Mouse (Mus musculus): Measurements from ENCODE around the gene Tbc1d22a.
"Not testable (repeated sequence)": the region's sequence is repeated elsewhere in the genome, so short reads cannot be mapped to it uniquely, and the experiment has no call there.

Tbc1d22a gene

GRCm38 (mm10) chr15:86213753-86214548 is at the start of gene Tbc1d22a:
Gene Tbc1d22a (plus strand): TSS chr15:86214459.
- peak; percentile 86 for DNase-seq (ENCODE audit: low spot score)

DNA sequence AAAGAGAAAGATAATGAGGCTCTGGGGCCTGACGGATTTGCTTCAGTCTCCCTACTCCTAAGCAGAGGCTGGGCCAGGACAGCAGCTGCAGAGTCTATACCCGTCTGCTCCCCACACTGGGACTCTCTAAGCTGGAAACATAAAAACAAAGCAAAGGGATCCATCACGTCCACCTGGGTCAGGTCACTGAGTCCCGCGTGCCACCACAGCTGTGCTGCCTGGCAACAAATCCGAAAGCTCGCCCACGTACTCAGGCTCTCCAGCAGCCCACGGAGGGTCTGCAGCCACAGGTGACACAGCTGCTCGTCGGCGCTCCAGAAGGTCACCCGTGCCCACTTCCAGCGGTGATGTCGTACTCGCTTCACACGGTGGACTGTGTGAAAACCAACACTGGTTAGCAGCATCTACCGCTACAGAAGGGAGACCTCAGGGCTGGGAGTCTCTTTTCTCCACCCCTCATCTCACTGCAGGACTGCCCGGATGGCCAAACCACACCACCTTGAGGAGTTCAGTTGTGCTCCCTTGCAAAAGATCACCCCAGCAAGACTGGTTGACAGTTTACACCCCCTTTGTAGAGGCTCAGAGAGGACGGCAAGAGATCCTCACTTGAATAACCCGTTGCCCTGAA is 49.4 kb upstream of the Tbc1d22a start:
- DNase-seq (ENCODE audit: low spot score), result no peak

- DNase-seq (ENCODE audit: low spot score), result no peak
Observed at GRCm38 (mm10) chr15:86165811-86166590, 48.3 kb upstream of the Tbc1d22a start.

DNA sequence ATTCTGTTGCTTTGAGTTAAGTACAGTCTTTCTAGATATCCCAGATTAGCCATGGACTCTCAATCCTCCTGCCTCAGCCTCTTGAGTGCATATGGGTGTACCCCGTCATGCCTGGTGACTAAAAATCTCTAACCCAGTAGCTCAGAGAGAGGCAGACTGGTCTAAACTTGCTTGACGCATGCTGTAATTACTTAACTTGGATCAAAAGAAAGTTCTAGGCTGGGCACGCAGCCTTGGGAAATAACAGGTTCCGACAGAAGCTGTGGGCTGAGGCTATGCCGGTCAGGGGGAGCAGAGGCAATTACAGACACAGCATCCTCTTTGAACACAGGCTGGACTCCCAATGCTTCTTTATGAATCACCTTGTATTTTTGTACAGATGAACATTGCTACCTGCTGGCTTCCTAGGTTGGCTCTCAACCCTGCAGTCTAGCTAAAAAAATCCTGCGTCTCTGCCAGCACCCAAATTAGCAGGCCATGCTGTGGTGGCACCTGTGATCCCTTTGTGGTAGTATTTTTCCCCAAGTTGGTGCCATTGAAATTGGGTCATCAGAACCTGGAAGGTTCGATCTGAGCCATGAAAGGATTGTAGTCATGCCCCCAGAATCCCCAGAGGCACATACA is 47.1 kb upstream of the Tbc1d22a start:
- DNase-seq (ENCODE audit: low spot score), result no peak

GRCm38 (mm10) chr15:86167787-86168504 is 46.3 kb upstream of the Tbc1d22a start:
- no peak for DNase-seq (ENCODE audit: low spot score)

DNA sequence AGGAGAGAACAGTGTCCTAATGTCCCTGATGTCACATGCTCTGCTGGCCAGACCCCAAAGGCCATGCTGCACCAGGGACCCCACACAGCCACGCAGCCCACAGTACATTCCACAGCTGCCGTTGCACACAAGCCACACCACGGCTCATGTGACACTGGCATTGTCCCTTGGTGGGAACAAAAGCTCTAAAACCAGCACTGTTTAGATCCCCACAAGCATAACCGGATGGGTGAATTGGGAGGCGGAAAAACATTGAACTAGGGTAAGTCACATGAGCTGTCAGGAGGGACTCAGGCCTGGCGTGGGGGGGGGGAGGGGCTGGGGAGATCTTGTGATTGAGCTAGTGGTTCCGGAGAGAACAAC is 45.8 kb upstream of the Tbc1d22a start:
- no peak for DNase-seq (ENCODE audit: low spot score)

DNA sequence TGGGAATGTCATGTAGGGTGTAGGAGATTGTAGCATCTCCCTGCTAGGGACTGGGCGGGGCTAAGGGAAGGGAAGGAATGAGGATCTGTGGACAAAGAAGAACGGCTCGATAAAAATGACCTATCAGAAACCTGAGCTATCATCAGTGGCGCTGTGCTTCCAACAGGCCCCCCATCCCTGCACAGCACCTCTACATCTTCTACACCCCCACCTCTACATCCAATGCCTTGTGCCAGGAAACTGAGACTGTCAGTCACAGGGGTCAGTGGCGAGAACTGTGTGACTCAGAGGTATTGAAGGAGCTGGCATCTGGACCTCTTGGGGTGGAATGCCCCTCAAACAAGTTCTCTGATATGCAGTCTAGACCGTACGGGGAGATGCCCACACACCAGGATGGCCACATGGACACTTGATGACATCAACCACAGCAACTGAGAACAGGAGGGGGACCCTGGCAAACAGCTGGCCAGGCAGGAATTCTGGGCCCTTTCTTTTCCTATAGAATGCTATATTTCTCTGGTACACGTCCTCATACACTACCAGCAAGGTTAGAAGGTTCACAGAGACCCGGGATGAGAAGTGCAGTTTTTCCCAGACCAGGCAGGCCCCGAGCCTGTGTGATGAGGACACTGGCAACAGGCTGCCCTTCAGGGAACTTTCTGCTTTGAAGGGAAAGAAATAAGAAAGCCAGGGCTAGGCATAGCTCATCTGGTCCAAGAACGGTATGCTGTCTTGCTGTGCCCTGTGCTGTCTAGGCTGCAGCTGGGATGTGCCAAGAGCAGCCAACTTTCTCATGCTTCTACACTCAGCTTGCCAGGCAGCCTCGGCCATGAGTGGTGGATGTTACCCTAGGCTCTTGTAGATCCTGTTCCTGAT is 45.1 kb upstream of the Tbc1d22a start:
- no peak for DNase-seq (ENCODE audit: low spot score)

GRCm38 (mm10) chr15:86169817-86170110 is 44.5 kb upstream of the Tbc1d22a start:
- DNase-seq (ENCODE audit: low spot score), result no peak

DNA sequence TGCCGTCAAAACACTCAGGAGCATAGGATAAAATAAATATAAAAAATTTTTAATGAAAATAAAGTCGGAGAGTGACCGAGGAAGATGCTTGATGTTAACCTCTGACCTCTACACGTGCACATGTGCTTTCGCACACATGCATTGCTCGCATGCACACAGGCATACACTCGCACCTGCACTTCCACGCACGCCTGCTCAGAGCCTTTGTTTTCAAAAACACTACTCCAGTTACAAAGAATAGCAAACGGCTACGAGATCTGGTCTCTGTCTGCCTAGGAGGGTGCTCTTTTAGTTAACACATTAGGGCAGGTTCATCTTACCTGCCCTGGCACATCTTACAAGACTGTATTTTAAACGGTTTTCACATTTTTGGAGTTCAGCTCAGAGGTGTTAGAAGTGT is 42.9 kb upstream of the Tbc1d22a start:
- no peak for DNase-seq (ENCODE audit: low spot score)

DNA sequence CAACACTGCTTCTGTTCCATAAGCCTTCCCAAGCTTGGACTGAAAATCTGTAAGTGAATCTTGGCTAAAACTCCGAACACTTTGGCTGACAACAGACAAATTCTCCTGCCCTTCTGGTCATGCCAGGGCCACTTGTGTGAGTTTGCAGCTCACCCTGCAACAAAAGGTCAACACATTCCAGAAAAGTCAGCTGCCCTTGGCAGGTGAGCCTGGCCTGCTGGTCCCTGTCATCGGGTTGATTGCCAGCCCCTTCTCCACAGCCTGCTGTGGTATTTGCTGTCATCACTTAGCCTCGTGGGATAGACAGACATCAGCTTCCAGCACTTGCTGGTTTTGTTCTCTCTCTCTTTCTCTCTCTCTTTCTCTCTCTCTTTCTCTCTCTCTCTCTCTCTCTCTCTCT is 42.1 kb upstream of the Tbc1d22a start:
- no peak for DNase-seq (ENCODE audit: low spot score)

DNA sequence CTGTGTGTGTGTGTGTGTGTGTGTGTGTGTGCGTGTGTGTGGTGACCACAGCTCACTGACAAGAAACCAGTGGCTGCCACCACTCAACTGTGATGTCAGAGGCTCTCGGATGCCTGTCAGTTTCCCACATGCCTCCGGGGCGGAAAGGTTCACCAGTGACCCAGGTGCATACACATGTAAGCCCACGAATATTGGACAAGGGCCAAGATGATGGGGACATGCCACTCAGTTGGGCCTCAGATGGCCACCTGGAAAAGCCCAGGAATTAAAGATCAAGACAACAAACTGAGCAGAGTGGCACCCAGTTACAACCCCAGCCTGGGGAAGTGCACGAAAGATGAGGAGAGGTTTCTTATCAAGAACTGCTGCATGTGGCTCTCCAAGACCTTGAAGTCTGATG is 41.7 kb upstream of the Tbc1d22a start:
- no peak for DNase-seq (ENCODE audit: low spot score)

- no peak for DNase-seq (ENCODE audit: low spot score)
Observed at GRCm38 (mm10) chr15:86173136-86173985, 40.9 kb upstream of the Tbc1d22a start.

GRCm38 (mm10) chr15:86175253-86176050 is 38.8 kb upstream of the Tbc1d22a start:
- no peak for DNase-seq (ENCODE audit: low spot score)

GRCm38 (mm10) chr15:86176166-86176565 is 38.1 kb upstream of the Tbc1d22a start:
- DNase-seq (ENCODE audit: low spot score), result no peak

DNA sequence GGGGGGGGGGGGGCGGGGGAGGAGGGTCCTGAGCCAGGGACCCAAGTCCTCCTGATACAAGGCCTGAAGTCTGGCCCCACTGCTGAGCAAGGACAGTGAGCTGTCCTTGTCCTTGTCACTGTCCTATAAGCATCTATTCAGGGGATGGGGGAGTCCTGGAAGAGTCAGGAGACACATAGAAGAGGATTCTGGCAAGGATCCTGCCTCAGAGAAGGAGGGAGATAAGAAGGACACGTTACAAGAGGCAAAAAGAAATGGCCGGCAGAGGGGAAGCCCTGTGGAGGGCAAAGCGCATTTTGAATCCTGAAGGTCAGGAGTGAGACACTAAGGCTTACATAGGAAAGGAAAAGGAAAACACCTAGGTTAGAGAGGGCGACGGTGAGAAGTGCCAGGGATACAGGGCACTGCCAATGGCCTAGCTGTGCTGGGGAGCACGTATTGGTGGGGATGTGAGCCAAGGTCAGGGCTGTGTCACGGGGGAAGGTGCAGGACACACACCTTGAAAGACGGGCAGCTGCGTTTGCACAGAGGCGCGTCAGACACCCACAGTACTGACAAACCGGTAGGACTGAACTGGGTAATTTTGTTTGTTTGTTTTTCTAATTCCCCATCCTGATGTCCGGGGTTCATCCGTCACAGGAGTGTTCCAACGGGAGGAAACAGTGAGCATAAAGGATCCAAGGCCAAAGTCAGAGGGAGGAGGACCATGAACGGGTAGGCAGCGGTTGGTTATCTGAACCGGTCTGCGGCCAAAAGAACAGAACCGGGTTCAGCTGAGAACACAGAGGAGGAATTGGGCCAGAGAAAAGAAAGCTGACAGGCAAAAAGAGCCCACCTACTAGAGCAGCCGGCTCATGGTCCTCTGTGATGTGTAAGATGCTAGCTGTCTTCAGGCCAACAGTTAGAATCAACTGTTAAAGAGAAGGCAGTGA is 37.2 kb upstream of the Tbc1d22a start:
- DNase-seq (ENCODE audit: low spot score), result no peak

DNA sequence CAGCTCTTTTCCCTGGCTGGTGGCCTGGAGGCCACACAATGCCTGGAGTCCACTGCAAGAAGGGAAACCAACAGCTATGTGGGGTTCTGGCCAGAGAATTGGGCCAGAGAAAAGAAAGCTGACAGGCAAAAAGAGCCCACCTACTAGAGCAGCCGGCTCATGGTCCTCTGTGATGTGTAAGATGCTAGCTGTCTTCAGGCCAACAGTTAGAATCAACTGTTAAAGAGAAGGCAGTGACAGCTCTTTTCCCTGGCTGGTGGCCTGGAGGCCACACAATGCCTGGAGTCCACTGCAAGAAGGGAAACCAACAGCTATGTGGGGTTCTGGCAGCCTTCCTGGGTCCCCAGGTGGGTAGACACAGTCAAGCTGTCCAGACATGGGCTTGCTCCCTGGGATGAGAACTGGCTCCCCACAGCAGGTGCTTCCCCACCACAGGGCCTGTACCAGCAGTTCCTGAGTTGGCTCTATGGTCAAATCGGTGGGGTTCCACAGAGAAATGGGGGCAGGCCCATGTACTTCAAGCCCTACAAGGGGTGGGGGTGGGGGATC is 36.5 kb upstream of the Tbc1d22a start:
- DNase-seq (ENCODE audit: low spot score), result not testable (repeated sequence)

- no peak for DNase-seq (ENCODE audit: low spot score)
Observed at GRCm38 (mm10) chr15:86178594-86178993, 35.7 kb upstream of the Tbc1d22a start.

DNA sequence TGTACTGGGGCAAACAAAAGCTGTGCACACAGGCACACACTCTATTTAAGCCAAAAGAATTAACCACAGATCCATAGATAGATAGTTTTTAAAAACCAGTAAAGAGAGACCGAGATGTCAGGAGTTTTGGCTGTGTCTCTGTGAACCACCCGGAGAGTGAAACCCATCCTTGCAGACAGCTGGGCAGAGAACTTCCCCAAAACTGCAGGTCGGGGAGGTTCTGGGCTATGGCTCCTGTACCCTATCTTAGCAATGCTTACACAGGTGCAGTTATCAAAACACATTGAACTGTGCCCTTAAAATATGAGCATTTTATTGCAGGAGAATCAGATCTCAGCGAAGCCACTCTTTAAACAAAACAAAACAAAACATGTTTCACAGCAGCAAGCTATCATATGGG is 33.8 kb upstream of the Tbc1d22a start:
- DNase-seq (ENCODE audit: low spot score), result no peak
